Mouse (Mus musculus) embryonic fibroblast, embryonic 13.5 days (primary cell): ENCODE data around the gene Vwa5b1.

Experiments
- CTCF ChIP-seq: IDR thresholded peaks from 2 replicates; pipeline ENCODE4 v1.5.1; 2011; ENCODE audit warnings: mild to moderate bottlenecking, control low read depth, low read length, moderate library complexity, borderline replicate concordance; ENCODE audit not compliant: insufficient read depth
- POLR2A ChIP-seq: IDR thresholded peaks from 2 replicates; pipeline ENCODE4 v1.6.1; 2011; ENCODE audit warnings: low read depth, mild to moderate bottlenecking, control low read depth, low read length, moderate library complexity

DNA sequence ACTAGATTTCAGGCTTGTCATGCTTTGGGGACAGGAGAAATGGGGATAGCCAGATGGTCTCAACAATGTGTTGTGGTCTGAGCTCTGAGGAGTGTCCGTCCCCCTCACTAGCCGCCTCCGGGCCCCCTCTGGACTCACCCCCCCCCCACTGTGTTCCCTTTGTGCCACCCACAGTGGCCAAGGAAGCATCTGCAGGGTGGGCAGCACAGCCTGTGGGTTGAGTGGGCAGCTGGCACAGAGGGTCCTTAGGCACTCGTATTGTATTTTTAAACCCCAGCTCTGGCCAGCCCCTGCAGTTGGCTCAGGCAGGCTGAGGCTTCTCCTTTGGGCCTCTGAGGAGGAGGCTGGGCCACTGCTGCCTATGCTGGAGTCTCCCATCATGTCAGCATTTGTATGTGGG is 110.0 kb downstream of the Vwa5b1 start:
- no peak for TF ChIP-seq POLR2A
- no peak for TF ChIP-seq CTCF
